Mouse (Mus musculus) liver, postnatal 0 days (tissue): ENCODE data around the gene Dapk3. TPM values are rescaled to one million over a fixed set of nuclear protein-coding genes. Genes with fewer than 3 reads are reported as not detected.

ENCODE experiments used
- ATAC-seq: fragments of 200-750 bp; cut with Nextera tagmentation; 2 replicates; pipeline ENCODE4 v1.8.0; 2017; ENCODE audit warnings: mild to moderate bottlenecking, moderate library complexity
- DNase-seq: peaks from one replicate; pipeline ENCODE4 v3.0.0-alpha.2; 2016
- H3K27ac ChIP-seq: fragments of 300-500 bp; sonication (generic); 2 replicates; pipeline ENCODE4 v1.5.1; 2014; ENCODE audit warnings: antibody characterized with exemption, moderate library complexity, mild to moderate bottlenecking, low read depth
- H3K27me3 ChIP-seq: fragments of 300-500 bp; sonication (generic); 2 replicates; pipeline ENCODE4 v1.6.1; 2014; ENCODE audit warnings: low read length, control low read depth, mixed read lengths; ENCODE audit not compliant: insufficient read depth
- H3K36me3 ChIP-seq: fragments of 300-500 bp; sonication (generic); replicated peaks from 2 replicates; pipeline ENCODE4 v1.6.1; 2014; ENCODE audit warnings: mild to moderate bottlenecking, control low read depth, low read length, moderate library complexity, mixed read lengths; ENCODE audit not compliant: insufficient read depth
- H3K4me1 ChIP-seq: fragments of 300-500 bp; sonication (generic); 2 replicates; pipeline ENCODE4 v1.6.1; 2014; ENCODE audit warnings: antibody characterized with exemption, mild to moderate bottlenecking, control low read depth; ENCODE audit not compliant: insufficient read depth
- H3K4me2 ChIP-seq: fragments of 300-500 bp; sonication (generic); 2 replicates; pipeline ENCODE4 v1.6.1; 2014; ENCODE audit warnings: low read depth, mild to moderate bottlenecking, low read length, moderate library complexity, mixed read lengths
- H3K4me3 ChIP-seq: fragments of 300-500 bp; sonication (generic); 2 replicates; pipeline ENCODE4 v1.5.1; 2014; ENCODE audit warnings: low read depth, low read length
- H3K9ac ChIP-seq: fragments of 300-500 bp; sonication (generic); replicated peaks from 2 replicates; pipeline ENCODE4 v1.6.1; 2014; ENCODE audit warnings: mild to moderate bottlenecking, moderate library complexity
- H3K9me3 ChIP-seq: fragments of 300-500 bp; sonication (generic); 2 replicates; pipeline ENCODE4 v1.6.1; 2016; ENCODE audit warnings: mild to moderate bottlenecking, control low read depth, low read length, mixed read lengths
- CTCF ChIP-seq: sonication (generic); IDR thresholded peaks from 2 replicates; pipeline ENCODE4 v1.5.1; 2016; ENCODE audit warnings: antibody characterized with exemption, low read depth
- EP300 ChIP-seq: IDR thresholded peaks from 2 replicates; pipeline ENCODE4 v1.6.1; 2016; ENCODE audit warnings: antibody characterized with exemption, low read depth, mild to moderate bottlenecking
- WGBS: fragments of 180-500 bp; shearing (Covaris S2); extraction: QIAGEN DNeasy Blood & Tissue Kit; methylation state at CpG from one replicate; pipeline ENCODE4 v1.1.7; 2014; ENCODE audit not compliant: insufficient replicate concordance; 5-methylcytosine and 5-hydroxymethylcytosine counted together
- polyA plus RNA-seq: library from polyadenylated mRNA; unstranded; fragments of >200 nt; fragmentation: Nextera tagmentation; extraction: Ambion mirVana; gene quantifications from 2 replicates; pipeline ENCODE4 v1.2.1, GENCODE M21; 2015

Dapk3 gene
- polyA plus RNA-seq, 1 experiment from 2014 or later, result 15.3 TPM

- H3K4me1 ChIP-seq, result peaks cover 13% of the 10 kb centered on the region
- ATAC-seq (no peak), DNase-seq (no peak)
- H3K27me3 ChIP-seq, result peaks cover 24% of the 10 kb centered on the region
- WGBS, result 76% methylated on average over 12 of the region's 12 CpGs
- no peaks in the 10 kb centered on the region for H3K9me3 ChIP-seq
- no peaks in the 10 kb centered on the region for H3K36me3 ChIP-seq
- H3K9ac ChIP-seq, result no peak overlapping the region
- no peak overlapping the region for H3K4me2 ChIP-seq
- H3K4me3 ChIP-seq, result no peak overlapping the region
- no peak overlapping the region for H3K27ac ChIP-seq
- TF ChIP-seq CTCF, result no peak
- TF ChIP-seq EP300, result no peak
Observed at GRCm38 (mm10) chr10:81236471-81237268, 53.9 kb downstream of the Dapk3 start.

GRCm38 (mm10) chr10:81238618-81239017 is 55.8 kb downstream of the Dapk3 start:
- Histone ChIP-seq H3K36me3 (no peaks in the 10 kb centered on the region), H3K9me3 (no peaks in the 10 kb centered on the region), H3K4me2 (no peak overlapping the region), H3K4me3 (no peak overlapping the region), H3K27me3 (peaks cover 25% of the 10 kb centered on the region), H3K27ac (no peak overlapping the region), H3K4me1 (peaks cover 5% of the 10 kb centered on the region; the same call in 1 of the 2 replicates), H3K9ac (no peak overlapping the region)
- ATAC-seq (no peak), DNase-seq (no peak)
- 81% methylated on average over 2 of the region's 2 CpGs for WGBS
- TF ChIP-seq CTCF (no peak), EP300 (no peak)

GRCm38 (mm10) chr10:81240876-81241275 is 58.1 kb downstream of the Dapk3 start:
- peaks cover 30% of the 10 kb centered on the region for H3K27me3 ChIP-seq
- H3K4me2 ChIP-seq, result no peak overlapping the region
- TF ChIP-seq CTCF (peak; percentile 69), EP300 (no peak)
- ATAC-seq, result no peak
- no peaks in the 10 kb centered on the region for H3K9me3 ChIP-seq
- no peak overlapping the region for H3K27ac ChIP-seq
- H3K36me3 ChIP-seq, result no peaks in the 10 kb centered on the region
- no peak overlapping the region for H3K9ac ChIP-seq
- 21% methylated on average over 13 of the region's 13 CpGs for WGBS
- H3K4me1 ChIP-seq, result peaks cover 2% of the 10 kb centered on the region; the same call in 1 of the 2 replicates
- peak; percentile 77 for DNase-seq
- H3K4me3 ChIP-seq, result no peak overlapping the region

GRCm38 (mm10) chr10:81242021-81242420 is 59.2 kb downstream of the Dapk3 start:
- Histone ChIP-seq H3K4me2 (no peak overlapping the region), H3K4me1 (peaks cover 2% of the 10 kb centered on the region; the same call in 1 of the 2 replicates), H3K4me3 (no peak overlapping the region), H3K9me3 (no peaks in the 10 kb centered on the region), H3K9ac (no peak overlapping the region), H3K36me3 (no peaks in the 10 kb centered on the region), H3K27ac (no peak overlapping the region), H3K27me3 (peaks cover 30% of the 10 kb centered on the region)
- DNase-seq, result no peak
- WGBS, result 88% methylated on average over 16 of the region's 16 CpGs
- ATAC-seq, result no peak
- no peak for TF ChIP-seq CTCF
- no peak for TF ChIP-seq EP300

Other genes starting within 250 kb of the Dapk3 start
- gene Gng7, start 168.1 kb upstream of the Dapk3 start, polyA plus RNA-seq, result 1.3 TPM in 2 replicates
- not detected in 2 replicates for gene Diras1, start 157.3 kb upstream of the Dapk3 start, polyA plus RNA-seq
- gene Slc39a3, start 145.6 kb upstream of the Dapk3 start, polyA plus RNA-seq, result 4.6 and 4.7 TPM in 2 replicates
- 50.2 and 50.6 TPM in 2 replicates for gene Sgta, start 122.8 kb upstream of the Dapk3 start, polyA plus RNA-seq
- gene Thop1, start 113.0 kb upstream of the Dapk3 start, polyA plus RNA-seq, result 7.4 and 8.1 TPM in 2 replicates
- 181 and 183 TPM in 2 replicates for gene Creb3l3, start 84.1 kb upstream of the Dapk3 start, polyA plus RNA-seq
- 93.2 and 93.9 TPM in 2 replicates for gene Map2k2, start 77.1 kb upstream of the Dapk3 start, polyA plus RNA-seq
- 29.7 and 33.8 TPM in 2 replicates for gene Zbtb7a, start 47.8 kb upstream of the Dapk3 start, polyA plus RNA-seq
- 14.6 and 16.1 TPM in 2 replicates for gene Pias4, start 15.1 kb upstream of the Dapk3 start, polyA plus RNA-seq
- gene Eef2, start 6.4 kb upstream of the Dapk3 start, polyA plus RNA-seq, result 310 and 313 TPM in 2 replicates
- gene 4930442H23Rik, start 844 bp downstream of the Dapk3 start, polyA plus RNA-seq, result not detected in 2 replicates
- not detected in 2 replicates for gene Nmrk2, start 19.0 kb downstream of the Dapk3 start, polyA plus RNA-seq
- not detected in 2 replicates for gene Atcay, start 47.8 kb downstream of the Dapk3 start, polyA plus RNA-seq
- 0.09 and 0.61 TPM in 2 replicates for gene Zfr2, start 50.1 kb downstream of the Dapk3 start, polyA plus RNA-seq
- gene Matk, start 69.9 kb downstream of the Dapk3 start, polyA plus RNA-seq, result 1.7 TPM in 2 replicates
- 110 and 112 TPM in 2 replicates for gene Mrpl54, start 83.9 kb downstream of the Dapk3 start, polyA plus RNA-seq
- gene Apba3, start 84.0 kb downstream of the Dapk3 start, polyA plus RNA-seq, result 21.1 and 23.2 TPM in 2 replicates
- 1.7 and 1.8 TPM in 2 replicates for gene Tjp3, start 108.6 kb downstream of the Dapk3 start, polyA plus RNA-seq
- gene Pip5k1c, start 110.0 kb downstream of the Dapk3 start, polyA plus RNA-seq, result 8.8 and 9.7 TPM in 2 replicates
- gene Cactin, start 138.1 kb downstream of the Dapk3 start, polyA plus RNA-seq, result 12.4 and 12.9 TPM in 2 replicates
- gene Tbxa2r, start 145.7 kb downstream of the Dapk3 start, polyA plus RNA-seq, result 5.2 and 5.4 TPM in 2 replicates
- 0.02 and 0.08 TPM in 2 replicates for gene Gipc3, start 160.3 kb downstream of the Dapk3 start, polyA plus RNA-seq
- gene Hmg20b, start 167.5 kb downstream of the Dapk3 start, polyA plus RNA-seq, result 26.4 and 27.1 TPM in 2 replicates
- 6.8 and 7.9 TPM in 2 replicates for gene Mfsd12, start 174.5 kb downstream of the Dapk3 start, polyA plus RNA-seq
- gene 4930404N11Rik, start 182.8 kb downstream of the Dapk3 start, polyA plus RNA-seq, result 0.71 and 0.94 TPM in 2 replicates
- 69.7 and 74.6 TPM in 2 replicates for gene Fzr1, start 195.5 kb downstream of the Dapk3 start, polyA plus RNA-seq
- gene Dohh, start 201.4 kb downstream of the Dapk3 start, polyA plus RNA-seq, result 39.3 and 42.1 TPM in 2 replicates
- 0.40 and 0.70 TPM in 2 replicates for gene Gm48551, start 201.5 kb downstream of the Dapk3 start, polyA plus RNA-seq
- gene Gm48552, start 206.0 kb downstream of the Dapk3 start, polyA plus RNA-seq, result not detected in 2 replicates
- gene Smim24, start 210.0 kb downstream of the Dapk3 start, polyA plus RNA-seq, result 1.7 and 2.0 TPM in 2 replicates